Mouse (Mus musculus) liver, embryonic 14.5 days (tissue): ENCODE measurements around the gene Hbp1.

Experiments
- CTCF ChIP-seq: IDR thresholded peaks from 2 replicates; pipeline ENCODE4 v1.5.1; 2016; ENCODE audit warnings: antibody characterized with exemption, low read depth, control low read depth
- EP300 ChIP-seq: IDR thresholded peaks from 2 replicates; pipeline ENCODE4 v1.6.1; 2016; ENCODE audit warnings: antibody characterized with exemption, low read depth

DNA sequence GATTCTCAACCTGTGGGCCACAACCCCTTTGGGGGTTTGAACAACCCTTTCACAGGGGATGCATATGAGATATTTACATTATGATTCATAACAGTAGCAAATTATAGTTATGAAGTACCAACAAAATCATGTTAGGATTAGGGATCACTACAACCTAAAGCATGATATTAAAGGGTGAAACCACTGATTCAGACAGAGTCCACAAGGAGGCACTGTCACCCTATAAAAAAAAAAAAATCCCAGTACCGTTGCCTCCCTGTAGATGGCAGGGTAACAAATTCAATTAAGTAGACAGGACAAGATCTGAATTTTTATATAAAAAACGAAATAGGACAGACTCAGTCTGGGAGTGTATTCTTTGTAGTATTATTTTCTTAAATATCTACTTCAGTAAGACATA lies 17.2 kb upstream of the Hbp1 start:
- peak; percentile 84 for TF ChIP-seq CTCF
- TF ChIP-seq EP300, result peak; percentile 62
